8 mouse cellular contexts compared by ENCODE assay signal in genomic region chr2:132781439-132782068, GRCm38 (mm10). TPM values are rescaled to one million over a fixed set of nuclear protein-coding genes. Genes with fewer than 3 reads are reported as not detected.
DNase-seq lines count a peak whose midpoint lies in the region; ATAC-seq lines count a peak whose summit lies in the region.

No protein-coding gene starts in this region.

- H3K4me1 ChIP-seq in hindbrain, embryonic 15.5 days (replicated peaks), result peaks cover 16% of the 10 kb centered on the region; the same call in 1 of the 2 replicates

- no peaks in the 10 kb centered on the region for H3K9me3 ChIP-seq in hindbrain, embryonic 15.5 days

- H3K27me3 ChIP-seq in hindbrain, embryonic 15.5 days, result no peaks in the 10 kb centered on the region

- 0% methylated on average over 40 of the region's 41 CpGs for WGBS in hindbrain, embryonic 15.5 days

- peak overlapping the region; percentile 60 for H3K4me2 ChIP-seq in hindbrain, embryonic 15.5 days

- peak overlapping the region; percentile 45 for H3K4me3 ChIP-seq in hindbrain, embryonic 15.5 days

- H3K27ac ChIP-seq in hindbrain, embryonic 15.5 days (replicated peaks), result peak overlapping the region; percentile 87

- H3K9ac ChIP-seq in hindbrain, embryonic 15.5 days, result peak overlapping the region; percentile 60

- peak; percentile 97 for ATAC-seq in hindbrain, embryonic 15.5 days (ENCODE audit: low FRiP score, low read depth)

- peak; percentile 82 for DNase-seq in MN1 (ENCODE audit: low spot score)
- DNase-seq in cerebellum, postnatal 10 days, result peak; percentile 89 to 93
- DNase-seq in gastrocnemius, adult 18-20 months (ENCODE audit: low spot score), result peak; percentile 72
- peak; percentile 68 for DNase-seq in left cerebral cortex, adult 11 months (ENCODE audit: low spot score)
- DNase-seq in lung, postnatal 36 days, result peak; percentile 74
- peak; percentile 84 to 88 for DNase-seq in right cerebral cortex, adult 2 months (ENCODE audit: low spot score in 2 of 2)
- DNase-seq in urinary bladder, postnatal 14 days (ENCODE audit: low spot score), result peak; percentile 89

- H3K36me3 ChIP-seq in hindbrain, embryonic 15.5 days, result no peaks in the 10 kb centered on the region

RNA-seq across cellular contexts. Expression of gene Chgb, which starts 0.5 kb away (rescaled TPM):
- under 1 TPM; 0.09 to 0.14 TPM for total RNA-seq in gastrocnemius, adult 18-20 months (2021)
- 103 and 107 TPM in 2 replicates for polyA plus RNA-seq in hindbrain, embryonic 15.5 days (2015; fragmentation: Nextera tagmentation; extraction: Ambion mirVana)

RNA-seq across cellular contexts. Expression of gene Trmt6, which starts 34.3 kb away (rescaled TPM):
- total RNA-seq in gastrocnemius, adult 18-20 months (2021), result 1 to 10 TPM; 5.1 to 6.8 TPM
- 18.5 and 18.8 TPM in 2 replicates for polyA plus RNA-seq in hindbrain, embryonic 15.5 days (2015; fragmentation: Nextera tagmentation; extraction: Ambion mirVana)

RNA-seq across cellular contexts. Expression of gene Mcm8, which starts 34.4 kb away (rescaled TPM):
- 1 to 10 TPM; 1.6 to 1.8 TPM for total RNA-seq in gastrocnemius, adult 18-20 months (2021)
- polyA plus RNA-seq in hindbrain, embryonic 15.5 days (2015; fragmentation: Nextera tagmentation; extraction: Ambion mirVana), result 5.1 and 6.1 TPM in 2 replicates

Comparison
In these comparisons a context has a peak if more than half of its experiments do, and no peak if none do; other contexts are left out.
1. Peak in every context shown above with its lines: DNase-seq, ATAC-seq, H3K4me3 ChIP-seq and H3K27ac ChIP-seq.